Mouse (Mus musculus) embryonic fibroblast, embryonic 13.5 days (primary cell): ENCODE measurements around the gene Rbak.

Experiments used
- CTCF ChIP-seq: IDR thresholded peaks from 2 replicates; pipeline ENCODE4 v1.5.1; 2011; ENCODE audit warnings: mild to moderate bottlenecking, control low read depth, low read length, moderate library complexity, borderline replicate concordance; ENCODE audit not compliant: insufficient read depth
- POLR2A ChIP-seq: IDR thresholded peaks from 2 replicates; pipeline ENCODE4 v1.6.1; 2011; ENCODE audit warnings: low read depth, mild to moderate bottlenecking, control low read depth, low read length, moderate library complexity

- TF ChIP-seq POLR2A, result no peak
- no peak for TF ChIP-seq CTCF
These were observed 14.6 kb upstream of the Rbak start for GRCm38 (mm10) chr5:143195166-143195565.
